Mouse (Mus musculus): ENCODE measurements at regions not wholly inside any gene's neighbourhood (a gene's known extent, or its start where the extent isn't known, plus 50 kb on each side); places are given as distances from the start of the nearest gene placed in this dataset.
A peak's percentile ranks its signal among the peaks of the same experiment; 100 is the strongest.

- TF ChIP-seq CTCF (IDR thresholded peaks at IDR 0.05; ENCODE audit: low read depth): peak; percentile 12; the same call in 1 of the 2 replicates
- TF ChIP-seq EP300 (IDR thresholded peaks at IDR 0.05; ENCODE audit: low read depth): no peak
Observed at GRCm38 (mm10) chr14:66579904-66580492, 571.0 kb upstream of the Gulo start.

All from heart, postnatal 0 days (tissue).